Mouse (Mus musculus): ENCODE data around the gene Gle1.

Gle1 gene

DNA sequence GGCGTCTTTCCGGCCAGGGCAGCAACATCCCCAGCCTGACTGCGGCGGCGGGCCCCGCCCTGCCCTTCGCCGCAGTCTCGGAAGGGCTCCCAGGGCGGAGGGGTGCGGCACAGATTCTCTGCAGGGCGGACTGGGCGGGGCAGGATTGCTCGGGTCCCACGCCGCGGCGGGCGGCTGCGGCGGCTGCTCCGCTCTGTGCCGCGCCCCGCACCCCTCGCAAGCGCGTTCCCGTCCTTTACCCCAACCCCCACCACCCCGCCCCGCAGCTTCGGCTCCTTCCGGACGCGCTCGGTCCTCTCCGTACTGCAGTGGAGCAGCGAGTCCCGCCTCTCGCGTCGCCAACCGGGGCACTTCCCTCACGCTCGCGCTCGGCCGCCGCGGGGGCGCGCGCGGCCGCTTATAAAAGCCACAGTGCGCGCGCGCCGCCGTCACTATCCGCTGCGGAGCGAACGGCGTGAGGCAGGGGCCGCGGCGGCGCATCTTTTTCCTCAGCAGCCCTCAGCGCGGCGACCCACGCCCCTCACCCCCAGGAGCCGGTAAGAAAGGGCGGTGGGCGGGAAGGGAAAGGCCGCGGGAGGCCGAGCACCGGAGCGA, 30.1 kb downstream of the Gle1 start, which contains the start of gene Sptan1:
Sptan1 (plus strand) TSS at position 311 of the 594 bp plus-strand sequence.
- DNase-seq = peak; percentile 96

DNA sequence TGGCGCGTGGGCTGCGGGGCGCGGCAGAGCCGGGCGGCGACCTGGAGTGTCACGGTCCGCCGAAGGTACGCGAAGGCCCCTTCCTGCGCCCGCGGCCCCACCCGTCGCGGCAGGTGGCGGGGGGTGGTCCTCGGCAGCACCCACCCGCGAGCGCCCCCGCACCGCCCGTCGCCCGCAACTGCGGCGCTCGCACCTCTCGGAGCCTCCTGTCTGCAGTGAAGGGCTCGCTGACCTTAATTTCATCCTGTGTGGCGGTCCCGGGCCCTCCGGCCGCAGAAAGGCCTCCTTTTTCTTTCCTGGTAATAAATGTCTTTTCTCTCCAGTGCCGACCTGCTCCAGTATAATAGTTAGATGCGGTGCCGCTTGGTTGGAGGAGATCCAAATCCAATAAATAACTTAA, 30.7 kb downstream of the Gle1 start:
- peak; percentile 71 for DNase-seq

DNA sequence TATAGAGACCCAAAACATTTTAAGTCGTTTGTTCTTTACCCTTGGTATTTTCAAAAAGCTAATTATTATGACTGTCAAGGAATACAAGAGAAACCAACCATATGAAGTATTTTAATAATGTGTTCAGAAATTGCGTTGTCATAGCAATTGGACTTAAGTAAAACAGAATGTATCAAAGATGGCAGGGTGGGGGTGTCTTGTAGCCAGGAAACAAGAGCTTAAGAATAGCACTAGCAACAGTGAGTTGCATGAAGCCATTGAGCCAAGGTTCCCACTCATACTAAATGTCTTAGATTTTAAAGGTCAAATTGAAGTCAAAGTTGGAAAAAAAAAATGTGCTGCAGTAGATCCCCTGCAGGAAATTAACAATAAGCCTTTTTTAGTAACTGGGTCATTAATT, 31.6 kb downstream of the Gle1 start:
- no peak for DNase-seq

DNA sequence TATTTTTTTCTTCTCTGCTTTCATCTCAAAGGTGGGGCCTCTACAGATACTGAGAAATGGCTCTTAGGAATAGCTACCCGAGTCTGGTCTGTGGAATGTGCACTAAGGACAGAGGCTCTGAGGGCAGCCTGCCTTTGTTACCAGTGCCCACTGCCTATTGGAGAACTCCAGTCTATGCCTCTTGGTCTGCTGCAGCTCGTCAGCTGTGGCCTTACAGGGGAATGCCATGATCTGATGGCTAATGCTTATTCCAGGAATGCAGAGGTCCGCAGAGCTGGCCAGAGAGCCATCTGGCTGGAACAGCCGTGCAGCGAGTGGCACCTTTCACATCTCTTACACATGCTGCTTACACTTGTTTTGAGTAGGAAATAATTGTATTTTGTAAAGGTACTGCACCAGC, 32.5 kb downstream of the Gle1 start:
- no peak for DNase-seq

DNA sequence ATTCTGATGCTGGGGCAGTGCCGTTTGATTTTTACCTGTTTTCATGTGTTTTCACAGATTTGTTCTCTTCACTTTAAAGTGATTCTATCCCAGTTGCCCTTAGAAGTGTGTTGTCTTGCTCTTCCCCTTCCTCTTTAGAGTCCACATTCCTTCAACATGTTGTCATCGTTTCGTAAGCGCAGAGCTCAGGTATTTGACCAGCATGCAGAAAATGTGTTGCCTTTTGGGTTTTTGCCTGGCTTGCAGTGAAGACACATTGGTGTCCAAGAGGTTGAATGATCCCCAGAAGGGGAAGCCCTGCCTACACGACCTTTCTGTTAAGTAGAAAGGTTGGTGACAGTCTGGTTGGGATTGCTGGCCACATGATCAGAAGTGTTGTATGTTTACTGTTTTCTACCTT, 33.4 kb downstream of the Gle1 start:
- DNase-seq = no peak

DNA sequence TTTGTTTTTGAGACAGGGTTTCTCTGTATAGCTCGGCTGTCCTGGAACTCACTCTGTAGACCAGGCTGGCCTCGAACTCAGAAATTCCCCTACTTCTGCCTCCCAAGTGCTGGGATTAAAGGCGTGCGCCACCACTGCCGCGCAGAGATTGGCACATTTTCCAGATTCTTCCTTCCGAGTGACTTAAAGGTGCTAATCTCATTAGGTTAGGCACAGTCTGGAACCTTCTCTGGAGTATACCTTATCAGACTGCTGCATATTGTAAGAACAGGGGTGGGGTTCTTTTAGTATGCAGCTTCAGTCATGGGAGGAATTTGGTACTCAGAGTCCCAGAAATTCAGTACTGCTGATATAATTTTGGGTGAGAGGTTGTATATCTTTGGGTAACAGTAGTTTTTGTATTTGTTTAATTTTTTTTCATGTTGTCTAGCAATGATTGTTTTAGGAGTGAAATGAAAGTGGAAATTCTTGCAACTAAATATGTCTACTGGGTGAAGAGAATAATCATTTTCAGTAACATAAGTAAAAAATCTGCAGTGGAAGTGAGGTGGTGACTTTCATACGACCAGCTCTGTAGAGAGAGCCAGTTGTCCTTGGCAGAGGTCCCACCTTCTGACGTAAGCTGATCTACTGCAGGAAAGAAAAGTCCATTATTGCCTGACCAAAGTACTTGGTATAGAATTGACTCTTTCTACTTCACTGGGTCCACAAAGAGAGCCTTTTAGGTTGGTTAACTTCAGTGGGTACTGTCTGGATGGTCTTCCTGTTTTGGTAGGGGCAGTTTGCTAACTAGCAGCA, 36.8 kb downstream of the Gle1 start:
- peak; percentile 61 for DNase-seq

DNA sequence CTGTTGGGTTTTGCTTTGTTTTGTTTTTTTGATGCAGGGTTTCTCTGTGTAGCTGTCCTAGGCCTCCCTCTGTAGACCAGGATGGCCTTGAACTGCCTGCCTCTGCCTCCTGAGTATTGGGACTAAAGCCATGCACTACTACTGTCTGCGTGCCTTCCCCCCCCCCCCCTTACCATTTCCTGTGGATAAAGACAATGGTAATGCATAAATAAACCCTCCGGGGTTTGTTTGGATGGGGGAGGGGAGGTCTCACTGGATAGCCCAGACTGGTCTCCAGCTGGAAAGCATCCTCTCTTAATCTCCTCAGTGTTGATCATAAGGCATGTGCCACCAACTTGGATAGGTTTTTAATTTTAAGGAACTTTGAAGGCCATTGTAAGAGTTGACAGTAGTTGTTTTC, 38.3 kb downstream of the Gle1 start:
- no peak for DNase-seq

DNA sequence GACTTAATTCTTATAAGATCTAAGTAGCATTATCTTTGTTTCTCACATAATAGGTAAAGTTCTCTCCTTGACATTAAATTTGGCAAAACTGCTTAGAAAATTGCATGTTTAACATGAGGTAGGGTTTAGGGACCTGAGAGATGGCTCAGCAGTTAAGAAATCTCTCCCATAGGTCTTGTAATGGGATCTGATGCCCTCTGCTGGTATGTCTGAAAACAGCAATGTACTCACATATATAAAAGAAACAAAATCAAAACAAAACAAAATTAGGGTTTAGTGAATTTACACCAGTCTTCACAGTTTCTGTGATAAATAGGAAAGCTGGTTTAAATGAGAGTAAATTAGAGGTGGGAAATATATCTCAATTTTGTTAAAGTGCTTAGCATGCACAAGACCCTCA, 42.1 kb downstream of the Gle1 start:
- DNase-seq = no peak

DNA sequence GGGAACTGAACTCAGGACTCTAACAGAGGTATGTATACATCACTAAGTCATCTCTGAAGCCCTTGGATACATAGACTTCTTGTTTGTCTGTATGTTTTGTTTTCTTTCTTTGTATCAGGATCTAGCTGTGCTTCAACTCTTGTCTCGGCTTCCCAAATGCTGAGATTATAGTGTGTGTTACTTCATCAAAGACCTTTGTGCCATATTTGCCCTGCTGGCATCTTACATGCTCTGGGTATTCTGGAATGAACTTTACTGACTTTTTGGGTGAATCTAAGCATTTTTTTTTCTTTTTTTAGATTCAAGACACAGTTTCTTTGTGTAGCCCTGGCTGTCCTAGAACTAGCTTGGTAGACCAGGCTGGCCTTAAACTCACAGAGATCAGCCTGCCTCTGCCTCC, 45.4 kb downstream of the Gle1 start:
- DNase-seq = no peak

DNA sequence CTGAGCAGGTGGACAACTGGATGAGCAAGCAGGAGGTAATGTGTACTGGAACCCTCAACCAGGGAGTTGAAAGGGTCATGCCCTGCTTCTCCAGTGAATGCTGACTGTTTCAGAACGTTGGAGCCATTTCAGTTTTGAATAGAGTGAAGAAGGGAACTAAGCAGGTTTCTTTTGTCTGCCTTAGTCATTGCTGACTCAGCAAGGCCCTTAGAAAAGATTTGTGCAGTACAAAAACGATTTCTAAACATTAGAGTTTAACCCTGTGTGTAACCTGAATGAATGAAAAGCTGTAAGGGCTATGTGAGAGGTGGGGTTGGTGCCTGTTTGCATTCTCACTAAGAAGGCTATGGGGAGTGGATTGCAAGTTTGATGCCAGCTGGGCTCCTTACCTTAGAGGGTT, 56.7 kb downstream of the Gle1 start:
- no peak for DNase-seq

DNA sequence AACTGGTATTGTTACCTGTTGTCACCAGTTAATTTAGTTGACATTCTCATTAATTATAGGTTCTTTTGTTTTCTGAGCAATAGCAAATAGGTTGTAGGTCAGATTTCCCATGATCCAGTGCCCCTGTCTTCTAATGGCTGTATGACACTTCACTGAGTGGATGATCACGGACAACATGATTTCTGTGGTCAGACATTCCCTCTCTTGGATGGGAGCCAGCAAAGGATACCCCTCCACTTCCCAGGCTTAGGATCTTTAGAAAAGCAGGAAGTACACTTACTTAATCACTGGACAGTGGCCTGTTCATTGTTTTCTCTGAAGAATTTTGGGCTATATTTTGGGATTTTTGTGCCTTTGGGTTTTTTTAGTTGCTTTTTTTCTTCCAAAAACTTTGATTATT, 73.9 kb downstream of the Gle1 start:
- DNase-seq = no peak
